Mouse (Mus musculus): ENCODE measurements at regions not wholly inside any gene's neighbourhood (a gene's known extent, or its start where the extent isn't known, plus 50 kb on each side); places are given as distances from the start of the nearest gene placed in this dataset.

DNA sequence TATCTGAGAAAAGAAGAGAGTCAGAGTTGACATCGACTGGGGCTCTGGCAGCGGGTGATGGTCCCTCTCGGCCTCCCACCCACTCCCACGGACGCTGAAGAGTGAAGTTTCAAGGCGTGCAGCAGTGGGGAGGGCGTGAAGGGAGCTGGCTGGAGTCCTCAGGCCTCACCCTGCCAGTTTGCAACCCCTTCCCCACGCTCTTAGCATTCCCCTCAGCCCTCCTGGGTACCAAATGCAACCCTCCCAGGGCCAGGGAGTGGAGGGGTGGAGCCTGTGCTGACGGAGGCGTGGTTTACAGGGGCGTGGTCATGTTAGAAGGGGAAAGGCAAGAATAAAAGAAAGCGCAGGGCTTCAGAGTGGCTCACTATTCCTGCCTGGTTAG, 136.3 kb downstream of the 2410131K14Rik start:
- Histone ChIP-seq H3K4me2 (ENCODE audit: low read depth, low read length) (peak overlapping the region; percentile 88), H3K9me3 (replicated peaks; ENCODE audit: control insufficient read depth, low read length) (no peaks in the 10 kb centered on the region), H3K27ac (ENCODE audit: low read depth) (peak overlapping the region; percentile 57; the same call in 1 of the 2 replicates), H3K27me3 (ENCODE audit: control insufficient read depth, insufficient read depth, low read length) (0 out of 2 replicates have a peak, but pooled peaks cover 5% of the 10 kb centered on the region), H3K4me3 (ENCODE audit: low read depth, low read length) (peak overlapping the region; percentile 58), H3K36me3 (replicated peaks; ENCODE audit: control insufficient read depth, insufficient read depth, low read length) (no peaks in the 10 kb centered on the region), H3K4me1 (ENCODE audit: control insufficient read depth, insufficient read depth) (peaks cover 16% of the 10 kb centered on the region), H3K9ac (replicated peaks; ENCODE audit: low read depth, low read length) (peak overlapping the region; percentile 41)
- WGBS, result 3% methylated on average over 12 of the region's 12 CpGs
- TF ChIP-seq EP300 (IDR thresholded peaks at IDR 0.05; ENCODE audit: low read depth) (no peak), CTCF (IDR thresholded peaks at IDR 0.05; ENCODE audit: low read depth) (no peak)
- ATAC-seq (ENCODE audit: insufficient read depth, low read depth), result peak; percentile 59
- DNase-seq (ENCODE audit: low spot score), result peak; percentile 51

DNA sequence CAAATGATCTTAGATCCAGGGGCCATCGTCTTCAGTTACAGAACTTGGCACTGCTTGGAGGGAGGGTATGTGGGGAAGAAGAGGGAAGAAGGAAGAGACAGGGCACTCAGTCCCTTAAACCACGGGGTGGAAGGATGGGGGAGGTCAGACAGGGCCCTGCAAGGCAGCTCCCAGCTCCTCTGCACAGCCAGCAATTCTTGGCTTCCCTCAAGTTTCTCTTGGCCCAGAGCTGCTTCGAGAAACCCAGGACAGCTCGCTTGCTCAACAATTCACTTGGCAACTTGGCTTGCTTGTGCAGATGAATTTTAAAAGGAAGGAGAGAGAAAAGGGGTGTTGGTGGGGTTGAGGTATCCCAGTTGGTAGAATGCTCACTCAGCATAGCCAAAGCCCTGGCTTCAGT, 141.1 kb downstream of the 2410131K14Rik start:
- WGBS, result 52% methylated on average over 4 of the region's 4 CpGs
- Histone ChIP-seq H3K27me3 (ENCODE audit: control insufficient read depth, insufficient read depth, low read length) (0 out of 2 replicates have a peak, but pooled peaks cover 5% of the 10 kb centered on the region), H3K9me3 (replicated peaks; ENCODE audit: control insufficient read depth, low read length) (peaks cover 13% of the 10 kb centered on the region), H3K4me3 (ENCODE audit: low read depth, low read length) (no peak overlapping the region), H3K36me3 (replicated peaks; ENCODE audit: control insufficient read depth, insufficient read depth, low read length) (no peaks in the 10 kb centered on the region), H3K9ac (replicated peaks; ENCODE audit: low read depth, low read length) (no peak overlapping the region), H3K4me1 (ENCODE audit: control insufficient read depth, insufficient read depth) (peaks cover 10% of the 10 kb centered on the region; the same call in 1 of the 2 replicates), H3K4me2 (ENCODE audit: low read depth, low read length) (no peak overlapping the region), H3K27ac (ENCODE audit: low read depth) (peak overlapping the region; percentile 26; the same call in 1 of the 2 replicates)
- peak; percentile 44 for DNase-seq (ENCODE audit: low spot score)
- ATAC-seq (ENCODE audit: insufficient read depth, low read depth), result peak; percentile 51; the same call in 1 of the 2 replicates
- TF ChIP-seq EP300 (IDR thresholded peaks at IDR 0.05; ENCODE audit: low read depth) (no peak), CTCF (IDR thresholded peaks at IDR 0.05; ENCODE audit: low read depth) (no peak)

DNA sequence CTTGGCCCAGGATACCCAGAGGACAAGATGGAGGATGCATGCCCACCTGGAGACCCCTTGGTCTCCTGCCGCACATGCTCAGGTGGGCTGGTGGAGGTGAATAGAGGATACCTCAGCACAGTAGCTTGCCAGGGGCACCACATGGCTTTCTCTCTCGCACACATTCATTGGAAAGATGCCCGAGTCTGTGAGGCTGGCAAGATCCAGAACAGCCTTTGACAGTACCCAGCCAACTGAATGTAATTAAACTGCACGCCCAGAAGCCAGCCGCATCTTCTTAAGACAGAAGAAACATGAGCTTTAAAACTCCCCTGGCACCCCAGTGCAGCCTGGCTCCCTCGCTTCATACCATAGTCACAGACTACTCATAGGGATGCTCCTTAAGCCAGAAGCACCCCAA, 143.4 kb downstream of the 2410131K14Rik start:
- TF ChIP-seq CTCF (IDR thresholded peaks at IDR 0.05; ENCODE audit: low read depth) (no peak), EP300 (IDR thresholded peaks at IDR 0.05; ENCODE audit: low read depth) (no peak)
- DNase-seq (ENCODE audit: low spot score) (no peak), ATAC-seq (ENCODE audit: insufficient read depth, low read depth) (no peak)
- Histone ChIP-seq H3K27me3 (ENCODE audit: control insufficient read depth, insufficient read depth, low read length) (no peaks in the 10 kb centered on the region), H3K9ac (replicated peaks; ENCODE audit: low read depth, low read length) (no peak overlapping the region), H3K4me1 (ENCODE audit: control insufficient read depth, insufficient read depth) (peaks cover 9% of the 10 kb centered on the region; the same call in 1 of the 2 replicates), H3K27ac (ENCODE audit: low read depth) (no peak overlapping the region), H3K4me2 (ENCODE audit: low read depth, low read length) (no peak overlapping the region), H3K4me3 (ENCODE audit: low read depth, low read length) (no peak overlapping the region), H3K36me3 (replicated peaks; ENCODE audit: control insufficient read depth, insufficient read depth, low read length) (no peaks in the 10 kb centered on the region), H3K9me3 (replicated peaks; ENCODE audit: control insufficient read depth, low read length) (peaks cover 13% of the 10 kb centered on the region)
- 85% methylated on average over 6 of the region's 6 CpGs for WGBS

DNA sequence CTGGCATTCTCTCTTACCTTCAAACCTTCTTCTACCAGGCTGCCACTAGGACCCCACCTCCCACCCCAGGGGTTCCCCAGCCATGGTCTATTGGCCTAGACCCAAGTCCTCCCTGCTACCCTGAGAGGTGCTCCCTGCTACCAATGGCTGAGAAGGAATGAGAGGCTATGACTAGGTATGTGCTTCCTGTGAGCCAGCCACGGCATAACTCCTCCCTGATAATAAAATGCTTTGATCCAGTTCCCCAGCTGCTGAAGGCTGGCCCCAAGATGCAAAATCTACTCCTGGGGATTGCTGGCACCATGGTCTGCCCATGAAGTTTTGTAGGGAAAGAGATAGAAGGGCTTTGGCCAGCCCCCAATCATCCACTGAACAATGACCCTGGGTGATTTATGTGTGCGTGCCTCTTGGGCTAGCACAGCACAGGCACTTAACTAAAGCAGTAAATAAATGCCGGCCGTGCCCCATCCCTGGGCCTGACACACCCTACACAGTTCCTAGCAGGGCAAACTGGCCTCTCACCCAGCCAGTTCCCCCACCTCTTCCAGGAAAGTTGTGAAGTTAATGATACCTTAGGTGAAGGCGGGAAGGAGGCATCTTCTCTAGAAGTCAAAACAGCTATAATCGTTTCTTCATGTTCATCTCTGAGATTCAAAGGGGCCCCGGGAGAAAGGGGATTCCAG, 145.8 kb downstream of the 2410131K14Rik start:
- H3K4me2 ChIP-seq (ENCODE audit: low read depth, low read length), result no peak overlapping the region
- WGBS, result 77% methylated on average over 7 of the region's 7 CpGs
- peaks cover 13% of the 10 kb centered on the region for H3K9me3 ChIP-seq (replicated peaks; ENCODE audit: control insufficient read depth, low read length)
- TF ChIP-seq CTCF (IDR thresholded peaks at IDR 0.05; ENCODE audit: low read depth) (no peak), EP300 (IDR thresholded peaks at IDR 0.05; ENCODE audit: low read depth) (no peak)
- 0 out of 2 replicates have a peak, but pooled peaks cover 1% of the 10 kb centered on the region for H3K4me1 ChIP-seq (ENCODE audit: control insufficient read depth, insufficient read depth)
- H3K36me3 ChIP-seq (replicated peaks; ENCODE audit: control insufficient read depth, insufficient read depth, low read length), result no peaks in the 10 kb centered on the region
- ATAC-seq (ENCODE audit: insufficient read depth, low read depth), result no peak
- no peak overlapping the region for H3K9ac ChIP-seq (replicated peaks; ENCODE audit: low read depth, low read length)
- H3K27ac ChIP-seq (ENCODE audit: low read depth), result no peak overlapping the region
- DNase-seq (ENCODE audit: low spot score), result no peak
- peaks cover 3% of the 10 kb centered on the region; the same call in 1 of the 2 replicates for H3K27me3 ChIP-seq (ENCODE audit: control insufficient read depth, insufficient read depth, low read length)
- no peak overlapping the region for H3K4me3 ChIP-seq (ENCODE audit: low read depth, low read length)

DNA sequence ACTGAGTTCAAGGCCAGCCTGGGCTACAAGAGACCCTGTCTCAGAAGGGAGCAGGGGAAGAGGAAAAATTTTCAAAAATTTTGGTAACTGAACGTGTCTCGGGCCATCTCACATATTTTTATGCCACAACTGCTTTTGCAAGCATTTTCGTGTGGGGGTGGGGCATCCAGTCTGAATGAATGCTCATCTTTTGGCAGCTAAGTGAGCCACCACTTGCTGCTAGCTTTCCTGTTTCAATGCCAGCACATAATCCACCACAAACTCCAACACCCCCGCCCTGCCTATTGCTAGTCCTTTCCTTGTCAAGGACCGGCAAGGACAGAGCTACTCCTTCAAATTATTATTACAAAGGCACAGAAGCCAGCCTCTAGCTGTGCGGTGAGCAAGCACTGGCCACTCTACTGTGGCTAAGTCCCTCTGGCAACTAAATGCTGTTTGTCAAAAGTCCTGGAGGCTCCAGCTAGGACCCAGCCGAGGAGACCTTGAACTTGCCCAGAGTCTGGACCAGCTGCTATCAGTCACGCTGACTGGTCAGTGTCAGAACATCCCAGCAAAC, 148.0 kb downstream of the 2410131K14Rik start:
- Histone ChIP-seq H3K27me3 (ENCODE audit: control insufficient read depth, insufficient read depth, low read length) (peaks cover 19% of the 10 kb centered on the region), H3K27ac (ENCODE audit: low read depth) (no peak overlapping the region)
- DNase-seq (ENCODE audit: low spot score), result no peak

More for the DNA sequence above, 148.0 kb downstream of the 2410131K14Rik start:
- no peaks in the 10 kb centered on the region; the same call in 1 of the 2 replicates for H3K4me1 ChIP-seq (ENCODE audit: control insufficient read depth, insufficient read depth)
- no peak overlapping the region for H3K4me3 ChIP-seq (ENCODE audit: low read depth, low read length)
- no peak overlapping the region for H3K9ac ChIP-seq (replicated peaks; ENCODE audit: low read depth, low read length)
- peaks cover 13% of the 10 kb centered on the region for H3K9me3 ChIP-seq (replicated peaks; ENCODE audit: control insufficient read depth, low read length)
- H3K4me2 ChIP-seq (ENCODE audit: low read depth, low read length), result no peak overlapping the region
- no peaks in the 10 kb centered on the region for H3K36me3 ChIP-seq (replicated peaks; ENCODE audit: control insufficient read depth, insufficient read depth, low read length)
- no peak for ATAC-seq (ENCODE audit: insufficient read depth, low read depth)
- no peak for TF ChIP-seq CTCF (IDR thresholded peaks at IDR 0.05; ENCODE audit: low read depth)
- no peak for TF ChIP-seq EP300 (IDR thresholded peaks at IDR 0.05; ENCODE audit: low read depth)
- WGBS, result 74% methylated on average over 8 of the region's 8 CpGs
